8 mouse cellular contexts compared by ENCODE assay signal in genomic region chr6:134470857-134471256, GRCm38 (mm10).
DNase-seq lines count a peak whose midpoint lies in the region; ATAC-seq and TF ChIP-seq lines count a peak whose summit lies in the region.

No protein-coding gene starts in this region.

- H3K4me2 ChIP-seq in embryonic facial prominence, embryonic 14.5 days (ENCODE audit: low read depth, low read length), result no peak overlapping the region
- 0 out of 2 replicates have a peak overlapping the region, but pooled peaks have one; percentile 17 for H3K4me2 ChIP-seq in intestine, embryonic 15.5 days (replicated peaks)
- no peak overlapping the region for H3K4me2 ChIP-seq in liver, embryonic 14.5 days (ENCODE audit: low read depth)

- TF ChIP-seq CTCF in G1E (IDR thresholded peaks at IDR 0.05; ENCODE audit: low read depth, low read length), result no peak
- no peak for TF ChIP-seq CTCF in liver, embryonic 14.5 days (IDR thresholded peaks at IDR 0.05; ENCODE audit: low read depth)

- DNase-seq in gastrocnemius, adult 18-20 months (ENCODE audit: low spot score), result peak; percentile 25
- DNase-seq in gastrocnemius, adult 8-10 months (ENCODE audit: low spot score in 2 of 2), result no peak
- peak; percentile 14 for DNase-seq in G1E (ENCODE audit: low spot score)
- DNase-seq in embryonic facial prominence, embryonic 14.5 days (ENCODE audit: low spot score), result peak; percentile 82
- peak; percentile 36 to 47 (median 45) for DNase-seq in liver, embryonic 14.5 days (ENCODE audit: low read depth in 3 of 3, low spot score in 3 of 3)
- peak; percentile 28 to 75 for DNase-seq in spleen, postnatal 10 days (ENCODE audit: low spot score in 2 of 2)
- DNase-seq in cerebellum, adult 11 months, result no peak

- peaks cover 11% of the 10 kb centered on the region for H3K4me1 ChIP-seq in G1E (ENCODE audit: insufficient read depth, low read depth, low read length)
- peaks cover 7% of the 10 kb centered on the region for H3K4me1 ChIP-seq in embryonic facial prominence, embryonic 14.5 days (ENCODE audit: control insufficient read depth, insufficient read depth, low read length)
- 0 out of 2 replicates have a peak, but pooled peaks cover 9% of the 10 kb centered on the region for H3K4me1 ChIP-seq in intestine, embryonic 15.5 days (replicated peaks)
- peaks cover 0 to 6% of the 10 kb centered on the region in 2 experiments; a peak in 2 of 4 replicates for H3K4me1 ChIP-seq in liver, embryonic 14.5 days (replicated peaks; ENCODE audit: control insufficient read depth in 2 of 2, insufficient read depth in 2 of 2, low read length in 1 of 2)

- H3K27ac ChIP-seq in embryonic facial prominence, embryonic 14.5 days (replicated peaks; ENCODE audit: low read depth, low read length), result no peak overlapping the region
- 0 out of 2 replicates have a peak overlapping the region, but pooled peaks have one; percentile 40 for H3K27ac ChIP-seq in intestine, embryonic 15.5 days
- H3K27ac ChIP-seq in liver, embryonic 14.5 days, result no peak overlapping the region

- no peaks in the 10 kb centered on the region for H3K27me3 ChIP-seq in G1E (ENCODE audit: insufficient read depth, low read length)
- no peaks in the 10 kb centered on the region for H3K27me3 ChIP-seq in embryonic facial prominence, embryonic 14.5 days (replicated peaks; ENCODE audit: control insufficient read depth, insufficient read depth, low read length)
- H3K27me3 ChIP-seq in intestine, embryonic 15.5 days (replicated peaks), result no peaks in the 10 kb centered on the region
- H3K27me3 ChIP-seq in liver, embryonic 14.5 days (ENCODE audit: control insufficient read depth, insufficient read depth, low read length), result no peaks in the 10 kb centered on the region

- no peak for TF ChIP-seq EP300 in liver, embryonic 14.5 days (IDR thresholded peaks at IDR 0.05; ENCODE audit: low read depth)

- WGBS in embryonic facial prominence, embryonic 14.5 days, result 64% methylated on average over 14 of the region's 14 CpGs
- WGBS in intestine, embryonic 15.5 days, result 55% methylated on average over 14 of the region's 14 CpGs
- 38% methylated on average over 14 of the region's 14 CpGs for WGBS in liver, embryonic 14.5 days (ENCODE audit: insufficient replicate concordance)

- no peak overlapping the region for H3K4me3 ChIP-seq in G1E (ENCODE audit: low read depth, low read length)
- no peak overlapping the region for H3K4me3 ChIP-seq in embryonic facial prominence, embryonic 14.5 days (ENCODE audit: low read depth, low read length)
- no peak overlapping the region for H3K4me3 ChIP-seq in intestine, embryonic 15.5 days (replicated peaks)
- H3K4me3 ChIP-seq in liver, embryonic 14.5 days (ENCODE audit: insufficient read depth in 1 of 2, low read depth in 2 of 2, low read length in 2 of 2), result no peak overlapping the region

- H3K9ac ChIP-seq in embryonic facial prominence, embryonic 14.5 days (ENCODE audit: low read depth, low read length), result no peak overlapping the region
- no peak overlapping the region for H3K9ac ChIP-seq in intestine, embryonic 15.5 days
- no peak overlapping the region for H3K9ac ChIP-seq in liver, embryonic 14.5 days (replicated peaks)

- H3K9me3 ChIP-seq in G1E (replicated peaks), result no peaks in the 10 kb centered on the region
- H3K9me3 ChIP-seq in embryonic facial prominence, embryonic 14.5 days (ENCODE audit: control insufficient read depth, low read length), result no peaks in the 10 kb centered on the region
- H3K9me3 ChIP-seq in intestine, embryonic 15.5 days, result no peaks in the 10 kb centered on the region
- no peaks in the 10 kb centered on the region for H3K9me3 ChIP-seq in liver, embryonic 14.5 days (ENCODE audit: control insufficient read depth, low read length)

- H3K36me3 ChIP-seq in G1E (replicated peaks), result peaks cover 77% of the 10 kb centered on the region
- H3K36me3 ChIP-seq in embryonic facial prominence, embryonic 14.5 days (ENCODE audit: control insufficient read depth, insufficient read depth, low read length), result peaks cover 52% of the 10 kb centered on the region
- peaks cover 7% of the 10 kb centered on the region; the same call in 1 of the 2 replicates for H3K36me3 ChIP-seq in intestine, embryonic 15.5 days
- peaks cover 8% of the 10 kb centered on the region; the same call in 1 of the 2 replicates for H3K36me3 ChIP-seq in liver, embryonic 14.5 days (replicated peaks; ENCODE audit: control insufficient read depth, insufficient read depth, low read depth)

- no peak for ATAC-seq in G1E (ENCODE audit: extremely low read depth, insufficient number of reproducible peaks, low FRiP score, poor library complexity, severe bottlenecking)
- no peak for ATAC-seq in embryonic facial prominence, embryonic 14.5 days (ENCODE audit: low read depth)
- ATAC-seq in intestine, embryonic 15.5 days, result peak; percentile 78
- ATAC-seq in liver, embryonic 14.5 days (ENCODE audit: insufficient read depth), result peak; percentile 76

Comparison
In these comparisons a context has a peak if more than half of its experiments do, and no peak if none do; other contexts are left out.
1. DNase-seq: peak in gastrocnemius, adult 18-20 months (single experiment), G1E (single experiment), embryonic facial prominence, embryonic 14.5 days (single experiment), liver, embryonic 14.5 days (3 of 3) and spleen, postnatal 10 days (2 of 2); none in gastrocnemius, adult 8-10 months (0 of 2) and cerebellum, adult 11 months (single experiment).
2. ATAC-seq: peak in intestine, embryonic 15.5 days (single experiment) and liver, embryonic 14.5 days (single experiment); none in G1E (single experiment) and embryonic facial prominence, embryonic 14.5 days (single experiment).